Mouse (Mus musculus) spleen, postnatal 4 days (tissue): ENCODE results near the gene Cldn10.

Experiments
- DNase-seq, 2 experiments: peaks; one replicate each; pipeline ENCODE4 v3.0.0; 2022; ENCODE audit warnings: low spot score in 2 of 2

Cldn10 gene

GRCm38 (mm10) chr14:118787621-118788020 is at the start of gene Cldn10:
Gene Cldn10 (plus strand): TSS chr14:118787908.
- DNase-seq: no peak

GRCm38 (mm10) chr14:118741780-118742179 is 45.9 kb upstream of the Cldn10 start:
- no peak for DNase-seq

GRCm38 (mm10) chr14:118742862-118743261 is 44.8 kb upstream of the Cldn10 start:
- DNase-seq: no peak

- DNase-seq: peak in 1 of 2 experiments; percentile 24
Observed at GRCm38 (mm10) chr14:118749068-118749467, 38.6 kb upstream of the Cldn10 start.

GRCm38 (mm10) chr14:118749715-118750114 is 38.0 kb upstream of the Cldn10 start:
- peak in 1 of 2 experiments; percentile 23 for DNase-seq

- DNase-seq: peak; percentile 36 to 59
Observed at GRCm38 (mm10) chr14:118750505-118751192, 37.1 kb upstream of the Cldn10 start.

- peak in 1 of 2 experiments; percentile 39 for DNase-seq
Observed at GRCm38 (mm10) chr14:118751193-118751753, 36.4 kb upstream of the Cldn10 start.

GRCm38 (mm10) chr14:118756015-118756414 is 31.7 kb upstream of the Cldn10 start:
- DNase-seq: peak in 1 of 2 experiments; percentile 22

- no peak for DNase-seq
Observed at GRCm38 (mm10) chr14:118756566-118756965, 31.1 kb upstream of the Cldn10 start.

- DNase-seq: peak in 1 of 2 experiments; percentile 53
Observed at GRCm38 (mm10) chr14:118763362-118763761, 24.3 kb upstream of the Cldn10 start.

GRCm38 (mm10) chr14:118763917-118764495 is 23.7 kb upstream of the Cldn10 start:
- DNase-seq: peak in 1 of 2 experiments; percentile 50

- DNase-seq: peak in 1 of 2 experiments; percentile 31
Observed at GRCm38 (mm10) chr14:118765306-118765705, 22.4 kb upstream of the Cldn10 start.

GRCm38 (mm10) chr14:118765951-118766350 is 21.8 kb upstream of the Cldn10 start:
- DNase-seq: peak in 1 of 2 experiments; percentile 49

GRCm38 (mm10) chr14:118766368-118766767 is 21.3 kb upstream of the Cldn10 start:
- DNase-seq: peak in 1 of 2 experiments; percentile 35

GRCm38 (mm10) chr14:118767673-118768353 is 19.9 kb upstream of the Cldn10 start:
- peak; percentile 78 to 90 for DNase-seq

GRCm38 (mm10) chr14:118768354-118768713 is 19.4 kb upstream of the Cldn10 start:
- no peak for DNase-seq

- no peak for DNase-seq
Observed at GRCm38 (mm10) chr14:118773668-118774067, 14.0 kb upstream of the Cldn10 start.

GRCm38 (mm10) chr14:118774507-118775428 is 12.9 kb upstream of the Cldn10 start:
- DNase-seq: peak in 1 of 2 experiments; percentile 66

- DNase-seq: peak in 1 of 2 experiments; percentile 50
Observed at GRCm38 (mm10) chr14:118775554-118775953, 12.2 kb upstream of the Cldn10 start.

GRCm38 (mm10) chr14:118776372-118776771 is 11.3 kb upstream of the Cldn10 start:
- DNase-seq: no peak

GRCm38 (mm10) chr14:118777478-118777877 is 10.2 kb upstream of the Cldn10 start:
- no peak for DNase-seq
